Mouse (Mus musculus) heart, embryonic 16.5 days (tissue): ENCODE results near the gene Gm45785. TPM values are rescaled to one million over a fixed set of nuclear protein-coding genes. Genes with fewer than 3 reads are reported as not detected.

Experiments
- ATAC-seq: fragments of 200-750 bp; cut with Nextera tagmentation; replicated peaks from 2 replicates; pipeline ENCODE4 v1.8.0; 2017; ENCODE audit warnings: moderate number of reproducible peaks; ENCODE audit not compliant: insufficient read depth, low FRiP score; ENCODE audit errors: extremely low read depth
- H3K27ac ChIP-seq: fragments of 300-500 bp; sonication (generic); 2 replicates; pipeline ENCODE4 v1.5.1; 2014; ENCODE audit warnings: mild to moderate bottlenecking, low read length, control low read depth, moderate library complexity
- H3K27me3 ChIP-seq: fragments of 300-500 bp; sonication (generic); 2 replicates; pipeline ENCODE4 v1.6.1; 2014; ENCODE audit warnings: low read length, mixed read lengths; ENCODE audit not compliant: control insufficient read depth, insufficient read depth
- H3K36me3 ChIP-seq: fragments of 300-500 bp; sonication (generic); 2 replicates; pipeline ENCODE4 v1.6.1; 2014; ENCODE audit not compliant: control insufficient read depth, insufficient read depth
- H3K4me1 ChIP-seq: fragments of 300-500 bp; sonication (generic); 2 replicates; pipeline ENCODE4 v1.6.1; 2014; ENCODE audit warnings: low read length, mixed read lengths; ENCODE audit not compliant: control insufficient read depth, insufficient read depth
- H3K4me2 ChIP-seq: fragments of 300-500 bp; sonication (generic); 2 replicates; pipeline ENCODE4 v1.6.1; 2014; ENCODE audit warnings: low read depth, mild to moderate bottlenecking, control low read depth, low read length
- H3K4me3 ChIP-seq: fragments of 300-500 bp; sonication (generic); 2 replicates; pipeline ENCODE4 v1.5.1; 2014; ENCODE audit warnings: mild to moderate bottlenecking, control low read depth, low read length
- H3K9ac ChIP-seq: fragments of 300-500 bp; sonication (generic); 2 replicates; pipeline ENCODE4 v1.6.1; 2014; ENCODE audit warnings: low read length, control low read depth
- H3K9me3 ChIP-seq: fragments of 300-500 bp; sonication (generic); replicated peaks from 2 replicates; pipeline ENCODE4 v1.6.1; 2016; ENCODE audit warnings: low read length; ENCODE audit not compliant: control insufficient read depth
- WGBS: fragments of 180-500 bp; shearing (Covaris S2); extraction: QIAGEN DNeasy Blood & Tissue Kit; methylation state at CpG from one replicate; pipeline ENCODE4 v1.1.7; 2014; 5-methylcytosine and 5-hydroxymethylcytosine counted together
- polyA plus RNA-seq: library from polyadenylated mRNA; unstranded; fragments of >200 nt; fragmentation: Nextera tagmentation; extraction: Ambion mirVana; gene quantifications from 2 replicates; pipeline ENCODE4 v1.2.1, GENCODE M21; 2015

Gene Gm45785
- polyA plus RNA-seq, 1 experiment from 2014 or later, result not detected

GRCm38 (mm10) chr7:140798212-140798611, 57.9 kb downstream of the Gm45785 start:
- Histone ChIP-seq H3K4me1 (no peaks in the 10 kb centered on the region), H3K27ac (no peak overlapping the region), H3K36me3 (no peaks in the 10 kb centered on the region), H3K27me3 (no peaks in the 10 kb centered on the region), H3K4me3 (no peak overlapping the region), H3K9ac (no peak overlapping the region), H3K4me2 (no peak overlapping the region), H3K9me3 (no peaks in the 10 kb centered on the region)
- ATAC-seq, result no peak
- 52% methylated on average over 2 of the region's 2 CpGs for WGBS

- no peak overlapping the region for H3K4me2 ChIP-seq
- no peaks in the 10 kb centered on the region for H3K9me3 ChIP-seq
- 77% methylated on average over 3 of the region's 3 CpGs for WGBS
- H3K36me3 ChIP-seq, result no peaks in the 10 kb centered on the region
- no peaks in the 10 kb centered on the region for H3K27me3 ChIP-seq
- H3K27ac ChIP-seq, result no peak overlapping the region
- ATAC-seq, result no peak
- no peak overlapping the region for H3K4me3 ChIP-seq
- no peak overlapping the region for H3K9ac ChIP-seq
- no peaks in the 10 kb centered on the region for H3K4me1 ChIP-seq
Observed at GRCm38 (mm10) chr7:140797619-140798018, 58.5 kb downstream of the Gm45785 start.

- ATAC-seq, result no peak
Observed at GRCm38 (mm10) chr7:140793541-140793940, 62.6 kb downstream of the Gm45785 start.

GRCm38 (mm10) chr7:140788053-140788435, 68.1 kb downstream of the Gm45785 start:
- Histone ChIP-seq H3K27ac (no peak overlapping the region), H3K36me3 (no peaks in the 10 kb centered on the region), H3K9me3 (0 out of 2 replicates have a peak, but pooled peaks cover 2% of the 10 kb centered on the region), H3K4me3 (no peak overlapping the region), H3K27me3 (no peaks in the 10 kb centered on the region), H3K9ac (no peak overlapping the region), H3K4me2 (no peak overlapping the region), H3K4me1 (no peaks in the 10 kb centered on the region)
- no peak for ATAC-seq
- 77% methylated on average over 7 of the region's 7 CpGs for WGBS

More at GRCm38 (mm10) chr7:140793541-140793940, 62.6 kb downstream of the Gm45785 start:
- H3K27ac ChIP-seq, result no peak overlapping the region
- no peaks in the 10 kb centered on the region for H3K27me3 ChIP-seq
- no peaks in the 10 kb centered on the region for H3K4me1 ChIP-seq
- 0 out of 2 replicates have a peak, but pooled peaks cover 2% of the 10 kb centered on the region for H3K9me3 ChIP-seq
- no peak overlapping the region for H3K4me2 ChIP-seq
- 50% methylated on average over 4 of the region's 4 CpGs for WGBS
- H3K9ac ChIP-seq, result no peak overlapping the region
- H3K36me3 ChIP-seq, result no peaks in the 10 kb centered on the region
- no peak overlapping the region for H3K4me3 ChIP-seq

GRCm38 (mm10) chr7:140787406-140788052, 68.6 kb downstream of the Gm45785 start, which contains the start of gene Syce1:
Gene Syce1 (minus strand): TSS chr7:140787852.
- H3K27me3 ChIP-seq, result no peaks in the 10 kb centered on the region
- no peak within 1 kb of the TSS for H3K4me3 ChIP-seq
- no peak within 1 kb of the TSS for H3K9ac ChIP-seq
- 0 out of 2 replicates have a peak, but pooled peaks cover 2% of the 10 kb centered on the region for H3K9me3 ChIP-seq
- WGBS, result 72% methylated on average over 33 of the region's 33 CpGs
- H3K4me1 ChIP-seq, result no peaks in the 10 kb centered on the region
- no peak within 1 kb of the TSS for H3K27ac ChIP-seq
- no peak within 1 kb of the TSS for H3K4me2 ChIP-seq
- H3K36me3 ChIP-seq, result no peaks in the 10 kb centered on the region
- ATAC-seq, result no peak

GRCm38 (mm10) chr7:140780548-140780947, 75.6 kb downstream of the Gm45785 start:
- no peak overlapping the region for H3K27ac ChIP-seq
- no peak overlapping the region for H3K4me2 ChIP-seq
- H3K9ac ChIP-seq, result no peak overlapping the region
- H3K4me1 ChIP-seq, result no peaks in the 10 kb centered on the region
- H3K36me3 ChIP-seq, result no peaks in the 10 kb centered on the region
- H3K27me3 ChIP-seq, result no peaks in the 10 kb centered on the region
- WGBS, result 78% methylated on average over 4 of the region's 4 CpGs
- no peak for ATAC-seq
- no peak overlapping the region for H3K4me3 ChIP-seq
- no peaks in the 10 kb centered on the region for H3K9me3 ChIP-seq

Other genes with a start within 250 kb of the Gm45785 start
- not detected in 2 replicates for gene Olfr61, start 227.4 kb downstream of the Gm45785 start, polyA plus RNA-seq
- not detected in 2 replicates for gene Olfr53, start 209.9 kb downstream of the Gm45785 start, polyA plus RNA-seq
- not detected in 2 replicates for gene Olfr539, start 196.4 kb downstream of the Gm45785 start, polyA plus RNA-seq
- gene Olfr45, start 174.4 kb downstream of the Gm45785 start, polyA plus RNA-seq, result not detected in 2 replicates
- gene Olfr541, start 159.1 kb downstream of the Gm45785 start, polyA plus RNA-seq, result not detected in 2 replicates
- not detected in 2 replicates for gene Cyp2e1, start 92.6 kb downstream of the Gm45785 start, polyA plus RNA-seq
- 0.14 and 0.34 TPM in 2 replicates for gene Syce1, start 68.5 kb downstream of the Gm45785 start, polyA plus RNA-seq
- gene Zfp941, start 34.2 kb downstream of the Gm45785 start, polyA plus RNA-seq, result 0.74 and 0.93 TPM in 2 replicates
- 1.0 and 1.1 TPM in 2 replicates for gene Urah, start 21.3 kb downstream of the Gm45785 start, polyA plus RNA-seq
- gene Scgb1c1, start 10.8 kb downstream of the Gm45785 start, polyA plus RNA-seq, result 0.62 and 0.84 TPM in 2 replicates
- gene Odf3, start 8.5 kb downstream of the Gm45785 start, polyA plus RNA-seq, result not detected in 2 replicates
- 43.7 and 50.4 TPM in 2 replicates for gene Ric8a, start 626 bp upstream of the Gm45785 start, polyA plus RNA-seq
- gene Bet1l, start 1.2 kb upstream of the Gm45785 start, polyA plus RNA-seq, result 31.6 and 39.5 TPM in 2 replicates
- gene Psmd13, start 25.6 kb upstream of the Gm45785 start, polyA plus RNA-seq, result 181 and 189 TPM in 2 replicates
- gene Sirt3, start 26.0 kb upstream of the Gm45785 start, polyA plus RNA-seq, result 65.4 and 71.2 TPM in 2 replicates
- gene Cox8b, start 44.1 kb upstream of the Gm45785 start, polyA plus RNA-seq, result 467 and 515 TPM in 2 replicates
- gene Nlrp6, start 64.6 kb upstream of the Gm45785 start, polyA plus RNA-seq, result 0.82 and 1.6 TPM in 2 replicates
- gene Pgghg, start 85.1 kb upstream of the Gm45785 start, polyA plus RNA-seq, result 12.2 and 12.4 TPM in 2 replicates
- 1.3 and 1.6 TPM in 2 replicates for gene Ifitm5, start 94.0 kb upstream of the Gm45785 start, polyA plus RNA-seq
- 0.66 TPM in 1 of 2 replicates, not detected in the other for gene Gm45717, start 99.6 kb upstream of the Gm45785 start, polyA plus RNA-seq
- 525 and 571 TPM in 2 replicates for gene Ifitm2, start 99.7 kb upstream of the Gm45785 start, polyA plus RNA-seq
- gene Ifitm1, start 110.9 kb upstream of the Gm45785 start, polyA plus RNA-seq, result 24.0 and 34.8 TPM in 2 replicates
- 157 and 218 TPM in 2 replicates for gene Ifitm3, start 154.4 kb upstream of the Gm45785 start, polyA plus RNA-seq
- gene Ifitm6, start 161.6 kb upstream of the Gm45785 start, polyA plus RNA-seq, result 1.0 and 1.3 TPM in 2 replicates
- not detected in 2 replicates for gene Gm17387, start 172.8 kb upstream of the Gm45785 start, polyA plus RNA-seq
- gene B4galnt4, start 204.8 kb upstream of the Gm45785 start, polyA plus RNA-seq, result 0.54 and 0.97 TPM in 2 replicates
- 4.1 and 5.2 TPM in 2 replicates for gene Pkp3, start 221.9 kb upstream of the Gm45785 start, polyA plus RNA-seq
- gene Sigirr, start 244.2 kb upstream of the Gm45785 start, polyA plus RNA-seq, result 7.4 and 8.5 TPM in 2 replicates